Mouse (Mus musculus) spleen, postnatal 4 days (tissue): ENCODE measurements around the gene Itgb3bp.

Experiments used
- DNase-seq, 2 experiments: peaks; one replicate each; pipeline ENCODE4 v3.0.0; 2022; ENCODE audit warnings: low spot score in 2 of 2

The Itgb3bp gene

GRCm38 (mm10) chr4:99929613-99930517 lies at the start of gene Itgb3bp:
TSS of gene Itgb3bp (minus strand) at chr4:99929813.
- DNase-seq: peak; percentile 36 to 77

- DNase-seq: no peak
These were observed 49.7 kb upstream of the Itgb3bp start for GRCm38 (mm10) chr4:99979326-99979725.

- no peak for DNase-seq
These were observed 44.8 kb upstream of the Itgb3bp start for GRCm38 (mm10) chr4:99974375-99974774.

GRCm38 (mm10) chr4:99973931-99974330 lies 44.3 kb upstream of the Itgb3bp start:
- DNase-seq: no peak

GRCm38 (mm10) chr4:99972886-99973285 lies 43.3 kb upstream of the Itgb3bp start:
- no peak for DNase-seq

GRCm38 (mm10) chr4:99970097-99970496 lies 40.5 kb upstream of the Itgb3bp start:
- no peak for DNase-seq

- no peak for DNase-seq
These were observed 39.7 kb upstream of the Itgb3bp start for GRCm38 (mm10) chr4:99969328-99969727.

- DNase-seq: no peak
These were observed 36.9 kb upstream of the Itgb3bp start for GRCm38 (mm10) chr4:99966555-99966954.

- DNase-seq: no peak
These were observed 29.7 kb upstream of the Itgb3bp start for GRCm38 (mm10) chr4:99959308-99959707.

- no peak for DNase-seq
These were observed 28.6 kb upstream of the Itgb3bp start for GRCm38 (mm10) chr4:99958084-99958815.

- no peak for DNase-seq
These were observed 27.6 kb upstream of the Itgb3bp start for GRCm38 (mm10) chr4:99957186-99957585.

GRCm38 (mm10) chr4:99955396-99955795 lies 25.8 kb upstream of the Itgb3bp start:
- no peak for DNase-seq

GRCm38 (mm10) chr4:99953904-99954303 lies 24.3 kb upstream of the Itgb3bp start:
- no peak for DNase-seq

- DNase-seq: no peak
These were observed 18.3 kb upstream of the Itgb3bp start for GRCm38 (mm10) chr4:99947896-99948295.

GRCm38 (mm10) chr4:99947192-99947591 lies 17.6 kb upstream of the Itgb3bp start:
- DNase-seq: no peak

- no peak for DNase-seq
These were observed 16.9 kb upstream of the Itgb3bp start for GRCm38 (mm10) chr4:99946516-99946915.

- DNase-seq: no peak
These were observed 15.4 kb upstream of the Itgb3bp start for GRCm38 (mm10) chr4:99945011-99945410.

GRCm38 (mm10) chr4:99944606-99945005 lies 15.0 kb upstream of the Itgb3bp start:
- DNase-seq: no peak

- no peak for DNase-seq
These were observed 12.2 kb upstream of the Itgb3bp start for GRCm38 (mm10) chr4:99941655-99942414.

GRCm38 (mm10) chr4:99939711-99940505 lies 10.3 kb upstream of the Itgb3bp start:
- no peak for DNase-seq

- no peak for DNase-seq
These were observed 6.7 kb upstream of the Itgb3bp start for GRCm38 (mm10) chr4:99936278-99936677.
